Mouse (Mus musculus) hindbrain, embryonic 15.5 days (tissue): ENCODE results near the gene Fau. TPM values are rescaled to one million over a fixed set of nuclear protein-coding genes. Genes with fewer than 3 reads are reported as not detected.
"Not testable (repeated sequence)": the region's sequence is repeated elsewhere in the genome, so short reads cannot be mapped to it uniquely, and the experiment has no call there.

Source experiments
- ATAC-seq: fragments of 200-750 bp; cut with Nextera tagmentation; 2 replicates; pipeline ENCODE4 v1.8.0; 2017; ENCODE audit warnings: low read depth, moderate number of reproducible peaks, moderate TSS enrichment; ENCODE audit not compliant: low FRiP score
- H3K27ac ChIP-seq: fragments of 300-500 bp; sonication (generic); replicated peaks from 2 replicates; pipeline ENCODE4 v1.5.1; 2015; ENCODE audit warnings: mild to moderate bottlenecking, inconsistent platforms
- H3K27me3 ChIP-seq: fragments of 300-500 bp; sonication (generic); 2 replicates; pipeline ENCODE4 v1.6.1; 2015; ENCODE audit warnings: control low read depth, inconsistent platforms
- H3K36me3 ChIP-seq: fragments of 300-500 bp; sonication (generic); 2 replicates; pipeline ENCODE4 v1.6.1; 2015; ENCODE audit warnings: control low read depth, inconsistent platforms
- H3K4me1 ChIP-seq: fragments of 300-500 bp; sonication (generic); replicated peaks from 2 replicates; pipeline ENCODE4 v1.6.1; 2015; ENCODE audit warnings: control low read depth, inconsistent platforms
- H3K4me2 ChIP-seq: fragments of 300-500 bp; sonication (generic); 2 replicates; pipeline ENCODE4 v1.6.1; 2015; ENCODE audit warnings: moderate library complexity, mild to moderate bottlenecking, inconsistent platforms
- H3K4me3 ChIP-seq: fragments of 300-500 bp; sonication (generic); 2 replicates; pipeline ENCODE4 v1.5.1; 2015; ENCODE audit warnings: mild to moderate bottlenecking, inconsistent platforms
- H3K9ac ChIP-seq: fragments of 300-500 bp; sonication (generic); 2 replicates; pipeline ENCODE4 v1.6.1; 2015; ENCODE audit warnings: inconsistent platforms
- H3K9me3 ChIP-seq: fragments of 300-500 bp; sonication (generic); 2 replicates; pipeline ENCODE4 v1.6.1; 2016; ENCODE audit warnings: control low read depth, inconsistent platforms
- WGBS: fragments of 180-500 bp; shearing (Covaris S2); methylation state at CpG from one replicate; pipeline ENCODE4 v1.1.7; 2015; 5-methylcytosine and 5-hydroxymethylcytosine counted together
- polyA plus RNA-seq: library from polyadenylated mRNA; unstranded; fragments of >200 nt; fragmentation: Nextera tagmentation; extraction: Ambion mirVana; gene quantifications from 2 replicates; pipeline ENCODE4 v1.2.1, GENCODE M21; 2015

Gene Fau
- polyA plus RNA-seq, 1 experiment from 2014 or later, result 507 TPM

GRCm38 (mm10) chr19:6029426-6029825 lies 28.2 kb upstream of the Fau start:
- no peak overlapping the region for H3K4me2 ChIP-seq
- H3K9me3 ChIP-seq, result no peaks in the 10 kb centered on the region
- no peak overlapping the region for H3K27ac ChIP-seq
- H3K36me3 ChIP-seq, result no peaks in the 10 kb centered on the region
- ATAC-seq, result no peak
- H3K9ac ChIP-seq, result no peak overlapping the region
- WGBS, result 80% methylated on average over 9 of the region's 9 CpGs
- H3K4me1 ChIP-seq, result no peaks in the 10 kb centered on the region
- no peaks in the 10 kb centered on the region for H3K27me3 ChIP-seq
- no peak overlapping the region for H3K4me3 ChIP-seq

DNA sequence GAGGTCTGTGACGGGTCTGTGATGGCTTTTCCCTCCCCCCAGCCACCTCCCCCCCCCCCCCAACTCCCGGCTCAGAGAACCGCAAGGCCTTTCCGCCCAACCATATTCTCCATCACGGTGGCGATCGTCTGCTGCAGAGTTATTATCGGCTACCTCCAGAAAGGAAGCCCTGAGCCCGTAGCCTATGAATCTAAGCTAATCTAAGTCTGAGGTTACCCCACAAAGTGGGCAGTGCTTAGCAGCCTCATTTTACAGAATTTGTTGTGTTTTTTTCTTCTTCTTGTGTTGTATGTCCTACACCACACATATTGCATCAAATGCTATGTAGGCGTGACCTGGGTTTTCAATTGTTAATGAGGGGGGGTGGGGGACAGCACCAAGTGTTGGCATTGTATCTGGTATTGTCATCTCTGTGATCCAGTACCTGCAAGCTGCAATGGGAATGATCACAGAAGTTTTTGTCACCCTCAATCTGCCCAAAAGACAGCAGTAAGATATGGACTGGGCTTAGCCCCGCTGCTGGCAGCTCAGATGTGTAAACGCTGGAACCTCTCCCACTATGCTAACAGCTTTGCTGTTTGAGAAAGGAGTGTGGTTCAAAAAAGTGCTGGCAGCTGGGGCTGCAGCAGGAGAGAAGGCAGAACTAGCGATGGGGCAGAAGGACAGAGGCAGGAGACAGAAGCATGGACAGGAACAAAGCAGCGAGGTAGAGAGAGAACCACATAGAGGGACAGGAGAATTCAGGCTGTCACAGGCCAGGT lies 26.9 kb upstream of the Fau start:
- ATAC-seq, result no peak
- Histone ChIP-seq H3K27me3 (no peaks in the 10 kb centered on the region), H3K27ac (no peak overlapping the region), H3K36me3 (no peaks in the 10 kb centered on the region), H3K4me3 (no peak overlapping the region), H3K4me1 (no peaks in the 10 kb centered on the region), H3K4me2 (no peak overlapping the region), H3K9ac (no peak overlapping the region), H3K9me3 (no peaks in the 10 kb centered on the region)
- 69% methylated on average over 14 of the region's 14 CpGs for WGBS

GRCm38 (mm10) chr19:6035966-6036585 lies 21.6 kb upstream of the Fau start:
- Histone ChIP-seq H3K4me1 (no peaks in the 10 kb centered on the region), H3K4me3 (no peak overlapping the region), H3K9me3 (no peaks in the 10 kb centered on the region), H3K36me3 (no peaks in the 10 kb centered on the region), H3K4me2 (no peak overlapping the region), H3K27me3 (no peaks in the 10 kb centered on the region), H3K27ac (no peak overlapping the region), H3K9ac (no peak overlapping the region)
- ATAC-seq, result no peak
- 80% methylated on average over 9 of the region's 9 CpGs for WGBS

DNA sequence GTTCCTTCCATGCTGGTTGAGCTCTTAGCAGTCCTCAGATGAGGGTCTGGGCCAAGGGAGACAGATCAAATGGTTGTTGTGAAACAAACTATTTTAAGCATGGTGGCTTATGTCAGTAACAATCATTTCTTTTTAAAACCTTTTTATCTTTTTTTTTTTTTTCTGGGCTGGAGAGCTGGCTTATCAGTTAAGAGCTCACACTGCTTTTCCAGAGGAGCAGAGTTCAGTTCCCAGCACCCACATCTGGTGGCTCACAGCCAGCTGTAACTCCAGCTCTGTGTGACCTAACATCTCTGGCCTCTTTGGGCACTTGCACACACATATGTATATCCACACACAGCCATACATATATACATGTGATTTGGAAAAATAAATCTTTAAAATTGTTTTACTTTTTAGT lies 19.9 kb upstream of the Fau start:
- H3K4me1 ChIP-seq, result no peaks in the 10 kb centered on the region
- no peak overlapping the region for H3K27ac ChIP-seq
- no peaks in the 10 kb centered on the region for H3K36me3 ChIP-seq
- no peak overlapping the region for H3K4me2 ChIP-seq
- ATAC-seq, result no peak
- no peaks in the 10 kb centered on the region for H3K27me3 ChIP-seq
- H3K9me3 ChIP-seq, result no peaks in the 10 kb centered on the region
- no peak overlapping the region for H3K4me3 ChIP-seq
- no peak overlapping the region for H3K9ac ChIP-seq

DNA sequence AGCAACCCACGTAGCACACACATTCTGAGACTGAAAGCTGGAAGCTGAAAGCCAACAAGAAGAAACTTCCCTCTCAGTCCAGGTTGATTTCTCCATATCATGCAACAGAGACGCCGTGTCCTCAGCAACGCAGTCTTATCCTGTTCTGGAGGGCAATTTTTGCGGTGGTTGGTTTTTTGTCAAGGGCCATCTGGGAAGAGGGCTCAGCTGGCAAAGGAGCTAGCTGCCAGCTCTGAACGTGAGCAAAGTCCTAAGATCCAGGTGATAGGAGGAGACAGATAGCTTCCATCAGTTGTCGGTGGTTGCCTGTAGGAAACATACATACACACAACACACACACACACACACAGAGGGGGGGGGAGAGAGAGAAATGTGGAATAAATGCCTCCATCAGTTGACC lies 19.3 kb upstream of the Fau start:
- Histone ChIP-seq H3K4me3 (no peak overlapping the region), H3K27me3 (no peaks in the 10 kb centered on the region), H3K4me1 (no peaks in the 10 kb centered on the region), H3K36me3 (no peaks in the 10 kb centered on the region), H3K9me3 (no peaks in the 10 kb centered on the region), H3K9ac (no peak overlapping the region), H3K27ac (no peak overlapping the region), H3K4me2 (no peak overlapping the region)
- 84% methylated on average over 7 of the region's 7 CpGs for WGBS
- no peak for ATAC-seq

- peaks cover 4% of the 10 kb centered on the region for H3K4me1 ChIP-seq
- no peak overlapping the region for H3K4me2 ChIP-seq
- H3K9me3 ChIP-seq, result no peaks in the 10 kb centered on the region
- no peak for ATAC-seq
- no peak overlapping the region for H3K27ac ChIP-seq
- H3K36me3 ChIP-seq, result no peaks in the 10 kb centered on the region
- H3K4me3 ChIP-seq, result no peak overlapping the region
- H3K9ac ChIP-seq, result no peak overlapping the region
- no peaks in the 10 kb centered on the region for H3K27me3 ChIP-seq
Measured at GRCm38 (mm10) chr19:6040002-6040401, 17.6 kb upstream of the Fau start.

DNA sequence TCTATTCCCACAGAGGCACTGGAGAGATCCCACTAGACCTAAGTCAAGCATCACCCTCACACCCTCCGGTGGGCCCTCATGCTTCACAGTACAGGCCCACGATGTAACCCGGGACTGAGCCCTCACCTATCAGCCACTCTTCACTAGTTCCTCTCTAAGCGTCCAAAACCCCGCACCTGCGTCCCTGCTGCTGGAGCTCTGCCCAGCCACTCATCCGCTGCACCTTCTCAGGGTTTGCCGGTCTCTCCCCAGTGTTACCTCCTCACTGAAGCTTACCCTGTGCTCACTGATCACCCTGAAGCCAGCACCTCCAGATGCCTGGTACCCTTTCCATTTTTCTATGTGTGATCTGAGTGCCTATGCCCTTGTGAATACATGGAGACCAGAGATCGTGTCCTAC lies 15.4 kb upstream of the Fau start:
- H3K4me1 ChIP-seq, result peaks cover 11% of the 10 kb centered on the region
- H3K4me2 ChIP-seq, result no peak overlapping the region
- no peak for ATAC-seq
- H3K9me3 ChIP-seq, result no peaks in the 10 kb centered on the region
- H3K4me3 ChIP-seq, result no peak overlapping the region
- no peaks in the 10 kb centered on the region for H3K36me3 ChIP-seq
- WGBS, result 74% methylated on average over 9 of the region's 9 CpGs
- H3K27ac ChIP-seq, result no peak overlapping the region
- no peak overlapping the region for H3K9ac ChIP-seq
- no peaks in the 10 kb centered on the region for H3K27me3 ChIP-seq

- not testable (repeated sequence) for H3K4me3 ChIP-seq, H3K27ac ChIP-seq, H3K27me3 ChIP-seq, H3K9me3 ChIP-seq, H3K36me3 ChIP-seq, H3K9ac ChIP-seq, ATAC-seq, H3K4me2 ChIP-seq
- peaks cover 27% of the 10 kb centered on the region for H3K4me1 ChIP-seq
- WGBS, result 63% methylated on average over 4 of the region's 4 CpGs
Measured at GRCm38 (mm10) chr19:6044102-6044501, 13.5 kb upstream of the Fau start.

DNA sequence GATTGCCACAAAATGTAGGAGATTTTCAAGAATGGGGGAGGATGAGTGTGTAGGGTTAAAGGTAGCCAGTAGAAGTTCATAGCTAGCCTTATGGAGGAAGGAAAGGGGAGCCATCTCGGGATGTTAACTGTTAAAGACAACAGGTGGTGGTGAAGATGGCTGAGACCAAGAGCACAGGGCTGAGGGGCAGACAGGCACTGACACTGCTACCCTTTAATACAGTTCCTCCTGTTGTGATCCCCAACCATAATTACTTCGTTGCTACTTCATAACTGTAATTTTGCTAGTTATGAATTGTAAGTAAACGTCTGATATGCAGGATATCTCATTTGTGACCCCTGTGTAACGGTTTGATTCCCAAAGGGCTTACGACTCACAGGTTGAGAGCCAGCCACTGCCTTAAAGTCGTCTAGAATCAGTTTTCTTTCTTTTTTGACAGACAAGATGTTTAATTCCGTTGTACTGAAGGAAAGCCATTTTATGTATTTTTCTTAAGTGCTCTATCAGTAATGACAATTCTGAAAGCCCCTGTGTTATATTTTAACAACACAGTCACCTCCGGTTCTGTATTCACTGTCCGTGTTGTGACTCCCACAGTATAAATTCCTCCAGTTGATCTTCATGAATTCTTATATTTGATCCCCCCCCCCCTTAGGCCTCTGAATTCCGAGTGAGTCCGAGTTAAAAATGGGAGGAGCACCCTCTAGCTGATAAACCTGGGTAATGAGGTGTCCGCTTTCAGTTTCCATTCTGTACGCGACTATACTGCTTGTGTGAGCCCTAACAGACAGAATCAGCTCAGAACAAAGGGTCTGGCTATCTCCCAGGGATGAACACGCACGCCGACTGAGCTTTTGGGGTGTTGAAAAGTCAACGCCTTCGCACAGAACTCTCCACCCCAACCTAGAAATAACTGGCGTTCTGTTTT lies 12.0 kb upstream of the Fau start:
- peak; percentile 58 for ATAC-seq

DNA sequence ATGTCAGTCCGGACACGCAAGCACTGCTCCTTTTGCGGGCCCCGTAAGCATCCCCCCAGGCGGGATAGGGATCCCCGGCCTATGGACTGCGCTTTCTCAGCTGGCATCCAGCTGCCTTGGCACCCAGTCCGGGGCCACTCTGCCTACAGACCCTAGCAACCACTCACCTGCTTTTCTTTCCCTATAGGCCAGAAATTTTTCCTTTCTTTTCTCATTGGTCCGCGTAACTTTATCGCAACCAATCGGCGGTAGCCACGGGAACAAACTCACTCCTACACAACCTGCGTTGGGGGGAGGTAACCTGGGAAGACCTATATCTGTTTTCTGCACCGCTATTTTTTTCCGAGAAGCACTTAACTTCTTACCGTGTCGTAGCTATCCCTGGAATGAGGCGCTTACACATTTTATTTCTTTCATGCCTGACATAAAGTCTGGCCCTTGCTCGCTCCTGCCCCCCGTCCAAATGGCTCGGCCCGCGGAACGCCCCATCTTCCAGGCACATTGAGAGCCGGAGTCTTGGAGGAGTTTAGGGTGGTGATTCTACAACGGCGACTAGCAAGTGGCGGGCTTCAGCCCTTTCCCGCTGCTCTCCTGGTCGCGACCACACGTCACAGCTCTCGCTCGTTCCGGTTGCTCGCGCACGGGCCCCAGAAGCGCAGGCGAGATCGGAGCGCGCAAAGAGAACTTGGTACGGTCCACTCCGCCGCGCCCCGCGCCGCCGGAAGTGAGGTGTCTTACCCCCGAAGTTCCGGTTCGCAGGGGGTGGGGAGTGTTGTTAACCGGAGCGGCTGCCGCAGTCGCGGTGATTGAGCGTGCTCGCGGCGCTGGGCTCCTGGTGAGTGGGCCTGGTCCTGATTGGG lies 11.1 kb upstream of the Fau start, which contains the start of gene Syvn1:
TSS of gene Syvn1 (plus strand) at position 283 of the 860 bp plus-strand sequence.
- no peaks in the 10 kb centered on the region for H3K27me3 ChIP-seq
- H3K36me3 ChIP-seq, result peaks cover 33% of the 10 kb centered on the region
- peak within 1 kb of the TSS; percentile 99 for H3K4me3 ChIP-seq
- peak within 1 kb of the TSS; percentile 78 for H3K9ac ChIP-seq
- peak within 1 kb of the TSS; percentile 98 for H3K4me2 ChIP-seq
- no peaks in the 10 kb centered on the region for H3K9me3 ChIP-seq
- under 1% methylated on average over 65 of the region's 65 CpGs for WGBS
- peak; percentile 93 for ATAC-seq
- H3K27ac ChIP-seq, result peak within 1 kb of the TSS; percentile 99
- peaks cover 27% of the 10 kb centered on the region for H3K4me1 ChIP-seq

More for the DNA sequence above, 12.0 kb upstream of the Fau start:
- H3K9ac ChIP-seq, result peak overlapping the region; percentile 75
- 17% methylated on average over 20 of the region's 20 CpGs for WGBS
- no peaks in the 10 kb centered on the region for H3K27me3 ChIP-seq
- peaks cover 24% of the 10 kb centered on the region for H3K36me3 ChIP-seq
- H3K4me2 ChIP-seq, result peak overlapping the region; percentile 98
- H3K9me3 ChIP-seq, result no peaks in the 10 kb centered on the region
- H3K27ac ChIP-seq, result peak overlapping the region; percentile 99
- H3K4me3 ChIP-seq, result peak overlapping the region; percentile 99
- H3K4me1 ChIP-seq, result peaks cover 27% of the 10 kb centered on the region

GRCm38 (mm10) chr19:6047154-6047898 lies 10.3 kb upstream of the Fau start:
- H3K27me3 ChIP-seq, result no peaks in the 10 kb centered on the region
- H3K4me2 ChIP-seq, result peak overlapping the region; percentile 98
- H3K36me3 ChIP-seq, result peaks cover 41% of the 10 kb centered on the region
- ATAC-seq, result peak; percentile 4; the same call in 1 of the 2 replicates
- H3K4me3 ChIP-seq, result peak overlapping the region; percentile 99
- peak overlapping the region; percentile 99 for H3K27ac ChIP-seq
- peak overlapping the region; percentile 78 for H3K9ac ChIP-seq
- H3K9me3 ChIP-seq, result no peaks in the 10 kb centered on the region
- 2% methylated on average over 38 of the region's 44 CpGs for WGBS
- peaks cover 27% of the 10 kb centered on the region for H3K4me1 ChIP-seq
